Mouse (Mus musculus) small intestine, adult 2 months (tissue): ENCODE measurements around the gene Trmu.

Experiments
- CTCF ChIP-seq: fragments of 200-500 bp; IDR thresholded peaks from 2 replicates; pipeline ENCODE4 v1.5.1; 2012; ENCODE audit warnings: low read depth, mild to moderate bottlenecking, control low read depth, inconsistent platforms, low read length, moderate library complexity, mixed read lengths; ENCODE audit not compliant: insufficient replicate concordance, insufficient read length; ENCODE audit errors: extremely low read depth
- POLR2A ChIP-seq: fragments of 200-500 bp; IDR thresholded peaks from 2 replicates; pipeline ENCODE4 v1.6.1; 2012; ENCODE audit warnings: low read depth, mild to moderate bottlenecking, control low read depth, inconsistent platforms, low read length, moderate library complexity

DNA sequence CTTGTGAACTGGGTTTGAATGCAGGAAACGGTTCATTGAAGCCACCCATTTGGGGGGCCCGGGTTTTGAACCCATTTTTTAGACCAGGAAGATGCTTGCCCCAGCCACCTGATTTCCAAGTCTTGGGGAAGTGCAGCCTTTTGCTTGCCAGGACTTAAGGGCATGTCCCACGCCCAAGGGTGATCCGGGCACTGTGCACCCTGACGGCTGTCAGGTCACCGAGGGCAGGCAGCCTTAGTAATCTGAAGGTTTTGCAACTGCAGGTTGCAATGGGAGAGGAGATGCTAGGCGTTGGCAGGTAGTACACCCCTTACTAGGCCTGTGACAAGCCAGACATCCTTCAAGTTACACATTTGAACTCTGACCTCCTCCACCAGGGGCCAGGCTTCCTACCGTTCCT, 46.5 kb upstream of the Trmu start:
- TF ChIP-seq CTCF (no peak), POLR2A (no peak)
